Mouse (Mus musculus): ENCODE data around the gene Spata3. TPM values are rescaled to one million over a fixed set of nuclear protein-coding genes. Genes with fewer than 3 reads are reported as not detected.
"Not testable (repeated sequence)": the region's sequence is repeated elsewhere in the genome, so short reads cannot be mapped to it uniquely, and the experiment has no call there.

Spata3 gene
- not detected in 2 replicates for polyA plus RNA-seq (2016; fragmentation: Nextera tagmentation; extraction: Ambion mirVana)

- ATAC-seq (ENCODE audit: insufficient number of reproducible peaks, insufficient read depth, low FRiP score, low TSS enrichment) = no peak
- no peaks in the 10 kb centered on the region; the same call in 1 of the 2 replicates for H3K4me1 ChIP-seq
- no peak within 1 kb of the TSS for H3K9ac ChIP-seq
- peaks cover 36% of the 10 kb centered on the region for H3K27me3 ChIP-seq
- no peak within 1 kb of the TSS for H3K4me2 ChIP-seq (replicated peaks)
- H3K4me3 ChIP-seq = no peak within 1 kb of the TSS
- no peak within 1 kb of the TSS for H3K27ac ChIP-seq
- 91% methylated on average over 8 of the region's 8 CpGs for WGBS
- no peaks in the 10 kb centered on the region for H3K36me3 ChIP-seq
- no peaks in the 10 kb centered on the region for H3K9me3 ChIP-seq
Measured at GRCm38 (mm10) chr1:86016516-86016915, at the start of gene Spata3. Spata3 (plus strand) TSS chr1:86016816.

DNA sequence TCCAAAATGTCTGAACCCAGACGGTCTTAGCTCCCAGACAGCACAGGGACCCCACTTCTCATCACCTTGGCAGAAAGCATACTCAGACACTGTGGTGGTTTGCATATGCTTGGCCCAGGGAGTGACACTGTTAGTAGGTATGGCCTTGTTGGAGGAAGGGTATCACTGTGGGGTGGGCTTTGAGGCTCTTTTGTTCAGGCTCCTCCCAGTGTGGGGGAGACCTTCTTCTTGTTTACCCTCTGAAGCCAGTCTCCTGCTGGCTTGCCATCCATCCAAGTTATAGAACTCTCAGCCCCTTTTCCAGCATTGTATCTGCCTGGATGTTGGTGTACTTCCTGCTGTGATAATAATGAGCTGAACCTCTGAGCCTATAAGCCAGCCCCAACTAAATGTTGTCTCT is 47.5 kb upstream of the Spata3 start:
- Histone ChIP-seq H3K9me3 (no peaks in the 10 kb centered on the region), H3K36me3 (no peaks in the 10 kb centered on the region), H3K9ac (no peak overlapping the region), H3K4me1 (no peaks in the 10 kb centered on the region), H3K27ac (no peak overlapping the region; the same call in 1 of the 2 replicates), H3K4me2 (replicated peaks) (no peak overlapping the region), H3K4me3 (no peak overlapping the region), H3K27me3 (no peaks in the 10 kb centered on the region)
- no peak for ATAC-seq (ENCODE audit: insufficient number of reproducible peaks, insufficient read depth, low FRiP score, low TSS enrichment)
- 83% methylated on average over 1 of the region's 1 CpGs for WGBS

DNA sequence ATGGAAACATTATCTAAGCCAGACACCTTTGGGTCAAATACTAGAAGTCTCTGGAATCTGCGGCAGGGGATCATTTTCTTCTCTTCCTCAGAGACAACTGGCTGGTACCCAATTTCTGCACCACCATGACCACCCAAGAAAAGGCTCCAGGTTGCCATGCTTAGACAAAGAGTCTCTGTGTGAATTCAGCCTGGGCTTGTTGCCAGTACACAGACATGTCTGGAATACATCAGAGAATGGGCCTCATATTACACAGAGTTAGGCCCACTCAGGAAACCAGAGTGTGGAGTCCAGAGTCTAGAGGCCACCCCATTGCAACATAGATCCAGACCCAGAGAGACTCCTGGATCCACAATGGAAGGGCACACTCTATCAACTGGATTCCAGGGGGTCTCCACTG is 47.1 kb upstream of the Spata3 start:
- no peak overlapping the region for H3K4me3 ChIP-seq
- no peaks in the 10 kb centered on the region for H3K9me3 ChIP-seq
- 56% methylated on average over 1 of the region's 1 CpGs for WGBS
- H3K27ac ChIP-seq = no peak overlapping the region
- H3K27me3 ChIP-seq = no peaks in the 10 kb centered on the region
- no peak overlapping the region for H3K4me2 ChIP-seq (replicated peaks)
- ATAC-seq (ENCODE audit: insufficient number of reproducible peaks, insufficient read depth, low FRiP score, low TSS enrichment) = peak; percentile 22; the same call in 1 of the 2 replicates
- no peaks in the 10 kb centered on the region for H3K36me3 ChIP-seq
- no peaks in the 10 kb centered on the region for H3K4me1 ChIP-seq
- no peak overlapping the region for H3K9ac ChIP-seq

DNA sequence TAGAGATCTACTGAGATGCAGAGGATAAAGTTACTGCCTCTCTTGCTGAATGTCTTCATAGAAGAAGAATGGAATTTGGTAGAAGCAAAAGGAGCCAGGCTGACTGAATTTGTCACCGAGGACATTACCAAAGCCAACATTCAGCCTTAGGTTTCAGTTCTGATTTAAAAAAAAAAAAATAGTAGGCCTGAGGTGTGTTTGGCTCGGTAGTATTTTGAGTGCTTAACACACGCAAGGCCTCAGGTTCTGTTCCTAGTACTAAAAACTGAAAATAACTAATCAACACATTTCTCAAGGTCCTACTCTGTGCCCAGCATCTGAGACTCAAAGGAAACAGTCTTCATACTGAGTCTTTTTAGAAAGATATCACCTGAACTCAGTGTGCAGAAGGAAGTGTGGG is 45.5 kb upstream of the Spata3 start:
- ATAC-seq (ENCODE audit: insufficient number of reproducible peaks, insufficient read depth, low FRiP score, low TSS enrichment) = no peak
- WGBS = 89% methylated on average over 3 of the region's 3 CpGs
- no peaks in the 10 kb centered on the region for H3K4me1 ChIP-seq
- H3K36me3 ChIP-seq = no peaks in the 10 kb centered on the region
- H3K4me2 ChIP-seq (replicated peaks) = no peak overlapping the region
- no peaks in the 10 kb centered on the region for H3K27me3 ChIP-seq
- no peaks in the 10 kb centered on the region for H3K9me3 ChIP-seq
- no peak overlapping the region for H3K4me3 ChIP-seq
- H3K27ac ChIP-seq = no peak overlapping the region
- no peak overlapping the region for H3K9ac ChIP-seq

- WGBS = 69% methylated on average over 3 of the region's 3 CpGs
- H3K4me2 ChIP-seq (replicated peaks) = no peak overlapping the region
- H3K4me1 ChIP-seq = no peaks in the 10 kb centered on the region
- no peak for ATAC-seq (ENCODE audit: insufficient number of reproducible peaks, insufficient read depth, low FRiP score, low TSS enrichment)
- no peak overlapping the region for H3K4me3 ChIP-seq
- H3K36me3 ChIP-seq = no peaks in the 10 kb centered on the region
- no peak overlapping the region for H3K9ac ChIP-seq
- H3K27me3 ChIP-seq = no peaks in the 10 kb centered on the region
- H3K9me3 ChIP-seq = no peaks in the 10 kb centered on the region
- no peak overlapping the region for H3K27ac ChIP-seq
Measured at GRCm38 (mm10) chr1:85972341-85972740, 44.3 kb upstream of the Spata3 start.

GRCm38 (mm10) chr1:85973468-85973877 is 43.1 kb upstream of the Spata3 start:
- H3K4me2 ChIP-seq (replicated peaks) = no peak overlapping the region
- H3K27me3 ChIP-seq = no peaks in the 10 kb centered on the region
- WGBS = 84% methylated on average over 2 of the region's 2 CpGs
- no peak overlapping the region for H3K27ac ChIP-seq
- no peaks in the 10 kb centered on the region for H3K36me3 ChIP-seq
- no peaks in the 10 kb centered on the region for H3K4me1 ChIP-seq
- no peak overlapping the region for H3K9ac ChIP-seq
- no peaks in the 10 kb centered on the region for H3K9me3 ChIP-seq
- no peak for ATAC-seq (ENCODE audit: insufficient number of reproducible peaks, insufficient read depth, low FRiP score, low TSS enrichment)
- no peak overlapping the region for H3K4me3 ChIP-seq

DNA sequence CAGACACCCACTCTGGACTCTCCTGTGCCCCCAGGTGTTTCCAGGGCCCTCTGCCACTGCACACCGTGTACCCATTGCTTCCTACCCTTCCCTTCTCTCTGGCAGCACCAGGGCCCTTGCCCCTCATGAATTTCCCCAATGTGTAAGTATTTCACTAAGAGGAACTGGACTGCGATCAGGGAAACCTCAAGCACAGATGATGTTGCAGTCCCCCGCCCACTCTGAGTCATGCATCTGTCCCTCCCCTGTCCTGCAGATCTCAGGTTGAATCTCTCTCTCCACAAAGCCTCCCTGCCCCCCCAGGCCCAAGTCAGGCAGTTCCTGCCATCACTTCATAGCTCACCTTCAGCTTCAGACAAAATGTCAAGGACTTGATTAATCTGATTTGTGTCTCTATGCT is 38.9 kb upstream of the Spata3 start:
- 84% methylated on average over 3 of the region's 3 CpGs for WGBS
- no peak overlapping the region for H3K27ac ChIP-seq
- no peak overlapping the region for H3K9ac ChIP-seq
- H3K36me3 ChIP-seq = no peaks in the 10 kb centered on the region
- H3K9me3 ChIP-seq = no peaks in the 10 kb centered on the region
- H3K27me3 ChIP-seq = no peaks in the 10 kb centered on the region
- H3K4me1 ChIP-seq = no peaks in the 10 kb centered on the region
- no peak overlapping the region for H3K4me2 ChIP-seq (replicated peaks)
- H3K4me3 ChIP-seq = no peak overlapping the region
- no peak for ATAC-seq (ENCODE audit: insufficient number of reproducible peaks, insufficient read depth, low FRiP score, low TSS enrichment)

GRCm38 (mm10) chr1:85981738-85982357 is 34.8 kb upstream of the Spata3 start:
- Histone ChIP-seq H3K4me2 (replicated peaks) (no peak overlapping the region), H3K9ac (no peak overlapping the region), H3K27me3 (no peaks in the 10 kb centered on the region), H3K4me3 (no peak overlapping the region), H3K9me3 (peaks cover 4% of the 10 kb centered on the region; the same call in 1 of the 2 replicates), H3K4me1 (no peaks in the 10 kb centered on the region), H3K36me3 (no peaks in the 10 kb centered on the region), H3K27ac (no peak overlapping the region)
- 46% methylated on average over 7 of the region's 7 CpGs for WGBS
- no peak for ATAC-seq (ENCODE audit: insufficient number of reproducible peaks, insufficient read depth, low FRiP score, low TSS enrichment)

- ATAC-seq (ENCODE audit: insufficient number of reproducible peaks, insufficient read depth, low FRiP score, low TSS enrichment) = no peak
- no peak overlapping the region for H3K27ac ChIP-seq
- no peak overlapping the region for H3K9ac ChIP-seq
- H3K4me3 ChIP-seq = no peak overlapping the region
- 67% methylated on average over 3 of the region's 3 CpGs for WGBS
- peaks cover 4% of the 10 kb centered on the region; the same call in 1 of the 2 replicates for H3K9me3 ChIP-seq
- no peaks in the 10 kb centered on the region for H3K4me1 ChIP-seq
- H3K36me3 ChIP-seq = no peaks in the 10 kb centered on the region
- no peak overlapping the region for H3K4me2 ChIP-seq (replicated peaks)
- no peaks in the 10 kb centered on the region for H3K27me3 ChIP-seq
Measured at GRCm38 (mm10) chr1:85985784-85986183, 30.8 kb upstream of the Spata3 start.

DNA sequence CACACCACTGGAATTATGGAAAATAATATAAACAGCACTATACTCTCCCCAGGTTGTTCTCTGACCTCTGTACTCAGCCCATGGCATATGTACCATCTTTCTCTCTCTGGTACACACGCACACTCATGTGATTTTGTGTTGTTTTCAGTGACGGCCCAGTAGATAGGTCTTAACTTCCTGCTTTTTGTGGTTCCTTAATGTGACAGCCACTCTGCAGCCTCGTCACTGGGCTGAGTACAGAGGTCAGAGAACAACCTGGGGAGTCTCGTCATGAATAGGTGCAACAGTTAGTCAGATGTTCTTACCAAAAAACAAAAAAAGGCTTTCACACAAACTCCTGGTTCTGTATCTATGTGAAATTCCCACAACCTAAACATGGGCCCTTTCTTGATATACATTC is 28.3 kb upstream of the Spata3 start:
- Histone ChIP-seq H3K27me3 (no peaks in the 10 kb centered on the region), H3K27ac (no peak overlapping the region), H3K4me2 (replicated peaks) (no peak overlapping the region), H3K4me1 (no peaks in the 10 kb centered on the region), H3K9ac (no peak overlapping the region), H3K9me3 (peaks cover 4% of the 10 kb centered on the region; the same call in 1 of the 2 replicates), H3K4me3 (no peak overlapping the region), H3K36me3 (no peaks in the 10 kb centered on the region)
- ATAC-seq (ENCODE audit: insufficient number of reproducible peaks, insufficient read depth, low FRiP score, low TSS enrichment) = no peak
- 72% methylated on average over 4 of the region's 4 CpGs for WGBS

DNA sequence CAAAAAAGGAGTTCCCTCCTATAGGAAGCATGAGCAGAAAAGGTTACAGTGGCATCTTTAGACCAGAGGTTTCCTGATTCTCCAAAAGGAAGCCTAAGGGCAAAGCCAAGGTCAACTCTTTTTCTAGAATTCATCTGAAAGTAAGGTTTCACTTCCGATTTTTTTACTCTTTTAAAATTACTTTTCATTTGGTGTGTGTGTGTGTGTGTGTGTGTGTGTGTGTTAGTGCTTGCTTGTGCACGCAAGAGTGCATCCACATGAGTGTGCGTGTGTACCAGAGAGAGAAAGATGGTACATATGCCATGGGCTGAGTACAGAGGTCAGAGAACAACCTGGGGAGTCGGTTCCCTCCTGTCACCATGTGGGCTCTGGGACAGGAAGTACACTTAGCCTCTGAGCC is 27.7 kb upstream of the Spata3 start:
- ATAC-seq (ENCODE audit: insufficient number of reproducible peaks, insufficient read depth, low FRiP score, low TSS enrichment); H3K4me1 ChIP-seq; H3K9me3 ChIP-seq; H3K27me3 ChIP-seq; H3K36me3 ChIP-seq; H3K4me3 ChIP-seq; H3K27ac ChIP-seq; H3K4me2 ChIP-seq (replicated peaks); H3K9ac ChIP-seq: not testable (repeated sequence)
- WGBS = 82% methylated on average over 4 of the region's 4 CpGs

- no peaks in the 10 kb centered on the region for H3K36me3 ChIP-seq
- no peak for ATAC-seq (ENCODE audit: insufficient number of reproducible peaks, insufficient read depth, low FRiP score, low TSS enrichment)
- no peak overlapping the region for H3K27ac ChIP-seq
- H3K9ac ChIP-seq = no peak overlapping the region
- no peaks in the 10 kb centered on the region for H3K4me1 ChIP-seq
- no peak overlapping the region for H3K4me2 ChIP-seq (replicated peaks)
- no peaks in the 10 kb centered on the region for H3K9me3 ChIP-seq
- H3K4me3 ChIP-seq = no peak overlapping the region
- 78% methylated on average over 9 of the region's 9 CpGs for WGBS
- no peaks in the 10 kb centered on the region for H3K27me3 ChIP-seq
Measured at GRCm38 (mm10) chr1:85992175-85992574, 24.4 kb upstream of the Spata3 start.

Data from embryonic facial prominence, embryonic 12.5 days (tissue).